Mouse (Mus musculus) ES-CJ7 (cell line): ENCODE data around the gene Eif5a2.

Experiments used
- DNase-seq: peaks from one replicate; pipeline ENCODE4 v3.0.0; 2011; ENCODE audit warnings: low read depth, low spot score

Gene Eif5a2

GRCm38 (mm10) chr3:28808039-28808643, 27.1 kb downstream of the Eif5a2 start:
- DNase-seq, result no peak

DNA sequence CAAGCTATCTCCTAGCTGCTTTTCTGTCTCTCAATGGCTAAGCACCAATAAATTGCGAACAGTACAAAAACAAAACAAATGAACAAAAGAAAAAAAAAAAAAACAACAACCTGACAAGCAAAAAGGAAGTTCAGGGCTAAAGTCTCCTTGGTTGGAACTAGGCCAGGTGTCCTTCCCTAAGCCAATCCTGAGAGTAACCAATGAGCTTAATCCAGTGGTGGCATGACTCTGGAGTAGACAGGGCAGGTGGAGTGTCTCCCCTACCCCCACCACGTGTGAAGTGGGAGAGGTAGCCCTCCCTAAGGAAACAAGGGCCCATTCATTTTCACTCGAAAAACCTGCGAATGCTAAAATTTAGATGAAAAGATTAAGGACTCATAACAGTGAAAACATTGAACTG, 30.4 kb downstream of the Eif5a2 start:
- no peak for DNase-seq

- DNase-seq, result peak; percentile 74
Measured at GRCm38 (mm10) chr3:28814361-28814760, 33.3 kb downstream of the Eif5a2 start.

DNA sequence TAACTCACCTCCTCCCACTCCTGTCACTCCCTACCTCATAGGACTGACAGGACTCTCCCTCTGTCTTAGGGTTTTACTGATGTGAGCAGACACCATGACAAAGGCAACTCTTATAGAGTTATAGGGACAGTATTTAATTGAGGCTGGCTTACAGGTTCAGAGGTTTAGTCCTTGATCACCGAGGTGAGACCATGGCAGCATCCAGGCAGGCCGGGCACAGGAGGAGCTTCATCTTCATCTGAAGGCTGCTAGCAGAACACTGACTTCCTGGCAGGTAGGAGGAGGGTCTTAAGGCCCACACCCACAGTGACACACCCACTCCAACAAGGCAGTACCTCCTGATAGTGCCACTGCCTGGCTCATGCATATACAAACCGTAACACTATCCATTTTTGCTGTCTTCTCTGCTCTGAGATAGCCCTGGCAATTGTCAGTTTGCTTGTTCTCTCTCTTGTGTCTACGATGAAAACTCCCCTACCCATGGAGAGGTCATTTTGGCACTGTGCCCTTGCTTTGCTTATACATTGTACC, 35.0 kb downstream of the Eif5a2 start:
- no peak for DNase-seq

- no peak for DNase-seq
Measured at GRCm38 (mm10) chr3:28826272-28826671, 45.2 kb downstream of the Eif5a2 start.

DNA sequence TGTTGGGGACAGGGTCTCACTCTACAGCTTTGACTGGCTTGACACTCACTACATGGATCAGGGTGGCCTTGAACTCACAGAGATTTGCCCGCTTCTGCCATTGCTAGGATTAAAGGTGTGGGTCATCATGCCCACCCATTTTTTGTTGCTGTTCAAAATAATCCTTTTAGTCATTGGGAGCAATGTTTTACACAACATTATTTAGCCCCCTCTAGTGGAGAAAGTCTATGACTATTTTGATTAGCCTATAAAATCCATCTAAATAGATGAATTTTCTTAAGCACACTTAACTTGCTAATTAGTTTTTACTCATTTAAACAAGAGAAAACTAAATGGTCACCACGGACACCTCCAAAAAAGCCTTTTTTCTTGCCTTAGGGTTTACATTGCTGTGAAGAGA, 46.5 kb downstream of the Eif5a2 start:
- DNase-seq, result no peak

DNA sequence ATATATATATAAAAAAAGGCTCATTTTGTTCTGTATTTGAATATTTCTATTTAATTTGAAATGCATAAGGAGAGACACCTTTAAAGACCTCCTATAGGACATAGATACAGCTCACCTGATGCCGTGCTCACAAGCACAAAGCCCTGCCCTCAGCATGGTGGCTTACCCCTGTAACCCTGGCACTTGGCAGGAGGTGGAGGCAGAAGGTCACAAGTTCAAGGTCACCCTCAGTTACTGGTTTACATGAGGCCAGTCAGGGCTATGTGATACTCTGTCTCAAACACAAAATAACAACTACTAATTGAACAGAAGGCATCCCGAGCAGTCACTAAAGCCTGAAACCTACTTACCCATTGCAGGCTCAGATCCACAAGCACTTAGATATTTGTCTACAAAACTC, 48.4 kb downstream of the Eif5a2 start:
- DNase-seq, result peak; percentile 70

DNA sequence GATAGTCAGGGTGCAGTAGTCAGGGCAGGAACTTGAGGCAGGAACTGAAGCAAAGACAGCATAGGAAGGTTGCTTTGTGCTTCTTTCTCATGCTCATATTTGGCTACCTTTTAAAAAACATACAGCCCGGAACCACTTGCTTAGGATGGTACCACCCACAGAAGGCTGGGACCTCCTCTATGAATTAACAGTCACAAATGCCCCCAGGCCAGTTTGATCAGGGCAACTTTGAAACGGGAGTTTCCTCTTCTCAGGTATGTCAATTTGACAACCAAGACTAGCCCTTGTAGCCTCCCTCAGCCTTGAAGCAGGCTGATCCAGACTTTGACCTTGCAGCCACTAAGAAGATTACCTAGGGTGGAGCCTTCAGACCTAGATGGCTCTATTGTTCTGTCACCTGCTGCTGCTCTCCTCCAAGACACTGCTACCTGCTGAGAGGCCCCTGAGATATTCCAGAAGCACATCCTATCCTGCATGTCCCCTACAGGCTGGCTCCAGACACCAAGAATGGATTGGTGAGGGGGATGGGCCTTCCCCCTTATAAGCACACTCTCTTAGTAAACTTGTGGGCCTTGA, 55.8 kb downstream of the Eif5a2 start:
- DNase-seq, result peak; percentile 94

- DNase-seq, result peak; percentile 95
Measured at GRCm38 (mm10) chr3:28841886-28842649, 61.0 kb downstream of the Eif5a2 start.

DNA sequence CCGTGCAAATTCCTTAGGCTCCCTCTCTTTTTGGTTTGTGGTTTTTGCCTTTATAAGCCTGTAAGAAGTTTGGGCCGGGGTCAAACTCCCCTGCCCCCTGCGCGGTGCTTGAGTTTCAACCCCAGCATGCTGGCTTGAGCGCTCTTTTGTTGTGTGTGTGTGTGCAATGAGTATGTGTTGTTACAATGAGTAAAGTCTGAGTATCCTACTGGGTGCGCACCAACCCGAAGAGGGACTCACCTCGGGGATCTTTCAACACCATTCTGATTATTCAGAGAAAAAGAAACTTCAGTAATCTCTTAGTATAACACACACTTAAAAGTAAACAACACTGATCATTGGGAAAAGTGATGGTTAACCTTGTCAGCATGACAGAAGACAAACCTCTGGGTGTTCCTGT, 62.2 kb downstream of the Eif5a2 start:
- no peak for DNase-seq

DNA sequence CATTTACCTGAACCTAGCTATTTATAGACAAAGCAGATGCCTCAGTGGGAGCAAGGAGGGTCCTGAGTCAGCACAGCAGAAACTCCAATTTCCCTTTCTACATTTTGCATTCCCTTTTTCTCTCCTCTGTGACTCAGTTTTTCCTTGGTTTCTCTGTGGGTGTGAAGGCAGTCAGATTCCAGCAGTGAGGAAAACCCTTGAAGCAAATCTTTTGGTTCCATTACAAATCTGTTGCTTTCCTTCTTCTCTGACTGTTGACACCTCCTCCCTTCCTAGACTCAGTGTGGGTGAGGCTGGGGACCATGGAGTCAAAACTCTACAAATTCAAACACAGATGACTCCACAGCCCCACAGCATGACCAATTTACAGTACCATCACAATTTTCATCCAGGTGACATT, 66.0 kb downstream of the Eif5a2 start:
- no peak for DNase-seq
